Mouse (Mus musculus) ES-E14 (cell line): Measurements from ENCODE around the gene Masp2. TPM values are rescaled to one million over a fixed set of nuclear protein-coding genes. Genes with fewer than 3 reads are reported as not detected.

Source experiments
- DNase-seq: peaks from one replicate; pipeline ENCODE4 v3.0.0-alpha.2; 2013; ENCODE audit warnings: low read depth, low spot score
- H3K27ac ChIP-seq: 2 replicates; pipeline ENCODE4 v1.5.1; 2012; ENCODE audit warnings: low read depth, mild to moderate bottlenecking, low read length, moderate library complexity, mixed read lengths; ENCODE audit not compliant: poor library complexity, insufficient read depth, severe bottlenecking
- H3K36me3 ChIP-seq: 2 replicates; pipeline ENCODE4 v1.6.1; 2012; ENCODE audit warnings: mild to moderate bottlenecking, low read length, moderate library complexity, mixed read lengths; ENCODE audit not compliant: control insufficient read depth, poor library complexity, insufficient read depth, severe bottlenecking
- H3K4me1 ChIP-seq, 2 experiments: fragments of 150-350 bp in 1 of 2; sonication (generic) in 1 of 2; 2 replicates each; pipeline ENCODE4 v1.6.1; 2012; ENCODE audit warnings: low read length in 2 of 2, mild to moderate bottlenecking in 1 of 2, mixed read lengths in 1 of 2; ENCODE audit not compliant: control insufficient read depth in 2 of 2, insufficient read depth in 2 of 2, poor library complexity in 1 of 2
- H3K4me3 ChIP-seq, 2 experiments: fragments of 150-350 bp in 1 of 2; sonication (generic) in 1 of 2; 2 replicates each; pipeline ENCODE4 v1.5.1; 2012; ENCODE audit warnings: low read length in 2 of 2, low read depth in 1 of 2, mild to moderate bottlenecking in 1 of 2, mixed read lengths in 1 of 2; ENCODE audit not compliant: insufficient read depth in 1 of 2, poor library complexity in 1 of 2, severe bottlenecking in 1 of 2
- H3K9ac ChIP-seq: 2 replicates; pipeline ENCODE4 v1.6.1; 2012; ENCODE audit warnings: low read depth, mild to moderate bottlenecking, low read length, mixed read lengths; ENCODE audit not compliant: poor library complexity, insufficient read depth, severe bottlenecking
- H3K9me3 ChIP-seq: fragments of 150-350 bp; sonication (generic); 2 replicates; pipeline ENCODE4 v1.6.1; 2012; ENCODE audit warnings: low read depth, mild to moderate bottlenecking, low read length; ENCODE audit not compliant: control insufficient read depth, insufficient read depth
- CHD2 ChIP-seq: IDR thresholded peaks from 2 replicates; pipeline ENCODE4 v1.6.1; 2014; ENCODE audit warnings: mild to moderate bottlenecking, low read depth, low read length, inconsistent platforms
- HCFC1 ChIP-seq: IDR thresholded peaks from 2 replicates; pipeline ENCODE4 v1.6.1; 2012; ENCODE audit warnings: low read length, inconsistent platforms, borderline replicate concordance; ENCODE audit not compliant: insufficient read depth
- MAFK ChIP-seq: IDR thresholded peaks from 2 replicates; pipeline ENCODE4 v1.6.1; 2014; ENCODE audit warnings: mild to moderate bottlenecking, low read depth, low read length, inconsistent platforms; ENCODE audit not compliant: insufficient read depth
- ZC3H11A ChIP-seq: IDR thresholded peaks from 2 replicates; pipeline ENCODE4 v1.6.1; 2012; ENCODE audit warnings: low read depth, mild to moderate bottlenecking, inconsistent platforms, low read length, borderline replicate concordance
- ZNF384 ChIP-seq: IDR thresholded peaks from 2 replicates; pipeline ENCODE4 v1.6.1; 2012; ENCODE audit warnings: low read depth, low read length, inconsistent platforms
- in situ Hi-C, 2 experiments: fragments of 600-800 bp; cut with MboI; formaldehyde crosslinking; loops; one replicate each; pipeline ENCODE4 v1.15.1; 2025; ENCODE audit warnings: low sequenced_read_pairs in 2 of 2, inconsistent platforms in 1 of 2; ENCODE audit not compliant: unreplicated experiment in 2 of 2
- total RNA-seq: library from RNA; depleted of rRNA; stranded (reverse); fragments of 300-350 nt; gene quantifications from 2 replicates; pipeline ENCODE4 v1.2.3, GENCODE M21; 2012

The Masp2 gene
- total RNA-seq, 1 experiment, result 3.7 TPM

DNA sequence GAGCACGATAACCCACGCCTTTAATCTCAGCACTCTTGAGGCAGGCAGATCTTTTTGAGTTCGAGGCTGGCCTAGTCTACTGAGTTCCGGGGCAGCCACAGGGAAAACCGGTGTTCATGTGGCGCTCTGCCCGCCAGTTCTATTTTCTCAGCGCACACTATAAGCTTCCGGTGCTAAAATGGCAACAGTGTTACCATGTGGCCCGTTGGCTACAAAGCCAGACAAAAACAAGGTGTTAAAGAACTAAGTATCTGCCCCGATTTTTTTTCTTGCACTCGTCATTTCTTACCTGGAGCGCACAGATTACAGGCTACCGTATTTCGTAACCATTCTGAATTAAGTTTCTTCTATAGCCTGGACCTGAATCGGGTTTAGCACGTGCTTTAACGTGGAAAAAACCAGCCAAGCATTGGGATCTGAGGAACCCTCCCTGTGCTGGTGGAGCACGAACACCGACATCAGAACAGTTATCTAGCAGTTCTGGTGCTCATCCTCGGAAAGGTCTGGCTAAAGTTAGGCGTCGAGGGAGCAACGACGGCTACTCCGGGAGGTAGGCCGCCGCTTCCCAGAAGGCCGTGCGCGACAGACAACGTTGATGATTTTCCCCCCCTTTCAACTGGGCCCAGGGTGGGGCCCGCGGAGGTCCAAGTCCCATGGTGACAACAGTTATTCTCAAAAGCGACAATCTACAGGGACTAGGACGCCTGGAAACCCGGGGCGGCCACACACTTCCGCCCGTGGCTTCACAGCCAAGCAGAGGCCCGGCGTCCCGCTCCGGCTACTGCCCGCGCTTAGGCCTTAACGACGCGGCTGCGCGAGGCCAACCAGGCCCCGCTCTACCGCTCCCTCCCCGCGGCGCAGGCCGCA is 23.6 kb downstream of the Masp2 start:
- no peak for DNase-seq
- Histone ChIP-seq H3K9me3 (no peaks in the 10 kb centered on the region), H3K36me3 (peaks cover 40% of the 10 kb centered on the region), H3K27ac (peak overlapping the region; percentile 98), H3K9ac (peak overlapping the region; percentile 100), H3K4me1 (peaks cover 3 to 8% of the 10 kb centered on the region in 2 experiments; a peak in 2 of 4 replicates), H3K4me3 (peak overlapping the region; percentile 83 to 100)
- in situ Hi-C loops, result no loop called here
- no peak for TF ChIP-seq ZC3H11A
- no peak for TF ChIP-seq ZNF384

DNA sequence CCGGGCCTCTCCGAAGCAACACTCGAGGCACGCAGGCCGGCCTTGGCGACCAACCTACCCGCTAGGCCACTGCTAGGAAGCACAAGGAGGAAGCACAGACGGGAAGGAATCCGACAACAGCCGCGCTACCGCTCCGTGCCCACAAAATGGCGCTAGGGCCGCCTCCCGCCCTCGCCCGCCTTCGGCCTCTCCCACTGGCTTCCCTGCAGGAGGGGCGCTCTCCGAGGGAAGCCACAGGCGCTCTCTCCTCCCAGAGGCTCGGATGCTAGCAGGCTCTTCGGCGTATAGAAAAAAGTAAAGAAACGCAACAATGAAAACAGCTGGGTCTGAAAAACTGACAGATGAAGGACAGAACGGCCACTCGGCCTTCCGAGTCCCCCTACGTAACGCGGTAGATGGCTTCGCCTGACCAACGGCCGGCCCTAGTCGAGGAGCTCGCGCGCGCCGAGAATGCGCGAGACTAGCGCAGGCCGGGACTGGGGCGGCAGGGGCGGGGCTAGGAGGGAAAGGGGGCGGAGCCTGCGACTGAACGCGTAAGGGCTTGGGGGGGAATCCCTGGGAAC is 24.4 kb downstream of the Masp2 start, which contains the start of gene Tardbp:
Tardbp (minus strand) TSS at position 397 of the 563 bp plus-strand sequence.
- in situ Hi-C loops, result no loop called here
- peak within 1 kb of the TSS; percentile 100 for H3K9ac ChIP-seq
- peaks cover 2 to 8% of the 10 kb centered on the region in 2 experiments; a peak in 1 of 4 replicates for H3K4me1 ChIP-seq
- TF ChIP-seq MAFK (no peak), HCFC1 (no peak), ZNF384 (no peak), CHD2 (peak; percentile 93), ZC3H11A (no peak)
- peak; percentile 91 for DNase-seq
- H3K9me3 ChIP-seq, result no peaks in the 10 kb centered on the region
- peaks cover 33% of the 10 kb centered on the region for H3K36me3 ChIP-seq
- H3K27ac ChIP-seq, result peak within 1 kb of the TSS; percentile 98
- H3K4me3 ChIP-seq, result peak within 1 kb of the TSS; percentile 83 to 100

DNA sequence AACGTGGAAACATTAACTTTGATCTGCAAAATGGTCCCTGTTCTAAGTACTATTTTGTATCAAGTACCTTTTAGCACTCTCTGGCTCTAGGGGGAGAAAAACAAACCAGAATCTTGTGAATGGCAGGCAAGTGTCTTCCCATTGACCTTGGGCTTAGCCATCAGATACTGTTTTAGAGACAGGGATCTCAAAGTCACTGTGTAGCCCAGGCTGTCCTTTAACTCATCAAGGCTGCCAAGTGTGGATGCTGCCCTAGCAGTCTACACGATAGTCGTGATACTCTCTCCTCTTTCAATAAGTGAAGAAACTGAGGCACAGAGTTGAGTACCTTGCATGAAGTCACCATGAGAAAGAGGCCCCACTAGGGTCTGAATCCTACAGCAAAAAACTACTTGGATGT is 24.9 kb downstream of the Masp2 start:
- H3K9ac ChIP-seq, result peak overlapping the region; percentile 21; the same call in 1 of the 2 replicates
- in situ Hi-C loops, result no loop called here
- H3K4me3 ChIP-seq, result peak overlapping the region; percentile 9 to 32; a peak in 3 of 4 replicates
- TF ChIP-seq MAFK, result no peak
- no peak for TF ChIP-seq HCFC1
- TF ChIP-seq ZC3H11A, result no peak
- TF ChIP-seq CHD2, result no peak
- TF ChIP-seq ZNF384, result no peak
- no peak overlapping the region; the same call in 1 of the 2 replicates for H3K27ac ChIP-seq
- DNase-seq, result no peak
- peaks cover 2 to 8% of the 10 kb centered on the region in 2 experiments; a peak in 1 of 4 replicates for H3K4me1 ChIP-seq
- H3K36me3 ChIP-seq, result peaks cover 28% of the 10 kb centered on the region
- no peaks in the 10 kb centered on the region for H3K9me3 ChIP-seq

DNA sequence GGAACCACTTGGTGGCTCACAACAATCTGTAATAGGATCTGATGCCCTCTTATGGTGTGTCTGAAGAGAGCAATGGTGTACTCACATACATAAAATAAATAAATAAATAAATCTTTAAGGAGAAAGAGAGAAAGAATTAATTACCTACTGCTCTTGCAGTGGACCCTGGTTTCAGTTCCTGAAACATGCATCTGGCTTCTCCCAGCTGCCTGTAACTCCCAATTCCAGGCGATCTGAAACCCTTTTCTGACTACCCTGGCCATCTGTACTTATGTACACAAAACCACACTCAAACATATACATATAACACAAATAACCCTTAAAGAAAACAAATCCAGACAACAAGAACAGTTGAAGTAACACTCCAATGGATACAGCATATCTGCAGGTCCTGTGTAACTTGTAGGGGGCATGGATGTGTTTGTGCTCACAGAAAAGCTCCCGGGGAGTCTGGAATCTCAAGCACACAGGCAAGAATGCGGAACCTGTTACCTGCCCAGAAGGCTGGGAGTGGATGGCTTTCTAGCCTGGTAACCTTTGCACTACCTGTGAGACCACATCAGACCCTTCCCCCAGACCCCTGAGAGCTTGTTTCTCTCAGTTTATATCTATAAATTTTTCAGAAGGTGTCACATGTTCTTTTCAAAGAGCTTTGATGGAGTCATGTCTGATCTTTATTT is 29.8 kb downstream of the Masp2 start:
- TF ChIP-seq HCFC1 (no peak), MAFK (no peak), ZNF384 (no peak), ZC3H11A (no peak), CHD2 (no peak)
- Histone ChIP-seq H3K9me3 (no peaks in the 10 kb centered on the region), H3K9ac (no peak overlapping the region), H3K27ac (peak overlapping the region; percentile 88; the same call in 1 of the 2 replicates), H3K4me3 (no peak overlapping the region), H3K4me1 (peaks cover 0 to 8% of the 10 kb centered on the region in 2 experiments; a peak in 1 of 4 replicates), H3K36me3 (no peaks in the 10 kb centered on the region)
- in situ Hi-C loops, result no loop called here
- DNase-seq, result no peak
